Mouse (Mus musculus) telencephalon, adult 2 months (tissue): ENCODE results near the gene Evi2b.
A peak's percentile ranks its signal among the peaks of the same experiment; 100 is the strongest.

ENCODE experiments used
- DNase-seq: peaks from one replicate; pipeline ENCODE4 v3.0.0-alpha.2; 2011; ENCODE audit warnings: low read depth, low spot score

Evi2b gene

GRCm38 (mm10) chr11:79522944-79523343 lies 618 bp downstream of the Evi2b start:
- DNase-seq = no peak

DNA sequence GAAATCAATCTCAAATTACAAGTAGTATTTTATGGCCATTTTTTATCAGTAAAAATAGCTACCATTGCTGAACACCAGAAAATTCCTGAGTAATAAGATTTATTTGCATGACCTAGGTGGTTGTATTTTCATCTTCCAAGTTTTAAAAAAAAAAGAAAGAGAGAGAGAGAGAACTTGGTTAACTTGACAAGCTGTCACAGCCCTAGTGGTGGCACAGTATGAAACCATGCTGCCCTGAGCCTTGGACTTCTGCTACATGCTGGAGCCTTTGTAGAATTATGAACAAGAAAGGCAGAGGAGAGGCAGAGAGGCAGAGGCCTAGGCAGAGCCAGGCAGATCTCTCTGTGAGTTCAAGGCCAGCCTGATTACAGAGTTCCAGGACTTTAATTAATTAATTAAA lies 1.6 kb downstream of the Evi2b start:
- DNase-seq = no peak

GRCm38 (mm10) chr11:79520772-79521171 lies 2.8 kb downstream of the Evi2b start:
- no peak for DNase-seq

- peak; percentile 95 for DNase-seq
Observed at GRCm38 (mm10) chr11:79519878-79520291, 3.7 kb downstream of the Evi2b start.

DNA sequence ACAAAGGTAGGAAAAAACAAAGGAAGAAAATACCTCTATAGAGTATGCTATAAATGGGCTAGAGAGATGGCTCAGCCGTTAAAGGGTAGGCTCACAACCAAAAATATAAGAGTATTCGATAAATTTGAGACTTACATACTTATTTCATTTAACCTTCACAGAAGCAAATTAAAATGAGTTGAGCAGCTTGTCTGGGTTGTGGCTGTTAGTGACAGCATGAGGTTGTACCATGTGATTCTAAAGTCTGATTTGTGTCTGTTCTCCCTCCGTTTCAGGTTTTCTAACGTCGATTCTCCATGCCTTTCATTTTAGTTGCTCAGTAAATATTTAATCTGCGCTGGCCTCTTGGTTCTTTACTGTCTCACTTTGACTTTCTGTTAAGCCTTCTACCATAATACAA lies 4.3 kb downstream of the Evi2b start:
- DNase-seq = no peak

- DNase-seq = no peak
Observed at GRCm38 (mm10) chr11:79515798-79516197, 7.8 kb downstream of the Evi2b start.

- no peak for DNase-seq
Observed at GRCm38 (mm10) chr11:79515331-79515730, 8.2 kb downstream of the Evi2b start.

DNA sequence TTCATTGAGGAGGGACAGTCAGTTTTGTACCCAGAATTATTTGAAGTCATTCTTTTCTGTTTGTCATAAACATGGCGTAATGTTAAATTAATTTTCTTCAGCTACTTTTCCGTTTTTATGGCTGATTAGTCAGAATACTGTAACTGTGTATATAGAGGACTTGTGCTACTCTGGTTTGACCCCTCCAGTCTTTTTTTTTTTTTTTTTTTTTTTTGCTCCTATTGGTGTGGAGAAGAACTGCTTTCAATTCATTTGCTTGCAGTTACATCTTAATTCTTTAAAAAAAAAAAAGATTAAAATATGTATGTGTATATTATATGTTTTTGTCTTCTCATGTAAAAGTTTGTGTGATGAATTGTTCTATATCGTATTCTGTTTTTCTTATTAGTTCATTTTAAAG lies 11.6 kb downstream of the Evi2b start:
- DNase-seq = no peak

DNA sequence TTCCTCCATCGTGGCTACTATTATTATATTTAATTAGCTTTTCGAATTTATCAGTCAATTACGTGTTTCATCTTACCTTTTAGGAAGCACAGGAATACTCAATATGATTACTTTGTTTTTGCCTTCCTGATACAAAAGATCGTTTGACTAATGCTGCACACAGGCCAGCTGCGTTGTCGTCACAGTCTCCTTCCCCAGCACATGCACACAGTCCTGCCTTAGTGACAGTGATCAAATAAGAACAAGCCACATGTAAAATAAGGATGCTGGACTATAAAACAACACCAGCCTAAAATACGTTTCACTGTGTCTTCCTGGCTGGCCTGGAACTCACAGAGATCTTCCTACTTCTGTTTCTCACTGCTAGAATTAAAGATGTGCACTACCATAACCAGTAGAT lies 19.1 kb downstream of the Evi2b start:
- DNase-seq = no peak

DNA sequence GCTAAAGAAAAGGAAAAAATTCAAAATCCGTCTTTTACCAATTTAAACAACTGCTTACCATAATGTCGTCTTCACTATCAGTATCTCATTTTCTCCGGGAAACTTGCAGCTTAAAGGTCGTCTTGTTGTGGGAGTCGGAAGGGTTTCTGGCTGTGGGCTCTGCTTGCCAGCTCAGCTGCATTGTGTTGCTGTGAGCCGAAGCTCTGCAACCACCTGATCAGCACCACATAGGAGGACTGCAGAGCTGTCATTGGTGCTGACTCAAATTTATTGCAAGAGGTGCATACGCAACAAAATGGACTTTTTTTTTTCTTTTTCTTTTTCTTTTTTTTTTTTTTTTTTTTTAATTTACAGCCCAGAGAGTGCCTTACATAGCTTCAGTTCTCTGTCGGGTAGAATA lies 19.7 kb downstream of the Evi2b start, which contains the start of gene Omg:
TSS of gene Omg (minus strand) at position 240 of the 400 bp plus-strand sequence.
- DNase-seq = peak; percentile 94

GRCm38 (mm10) chr11:79502917-79503316 lies 20.6 kb downstream of the Evi2b start:
- DNase-seq = peak; percentile 79

GRCm38 (mm10) chr11:79494976-79495800 lies 28.4 kb downstream of the Evi2b start:
- no peak for DNase-seq

DNA sequence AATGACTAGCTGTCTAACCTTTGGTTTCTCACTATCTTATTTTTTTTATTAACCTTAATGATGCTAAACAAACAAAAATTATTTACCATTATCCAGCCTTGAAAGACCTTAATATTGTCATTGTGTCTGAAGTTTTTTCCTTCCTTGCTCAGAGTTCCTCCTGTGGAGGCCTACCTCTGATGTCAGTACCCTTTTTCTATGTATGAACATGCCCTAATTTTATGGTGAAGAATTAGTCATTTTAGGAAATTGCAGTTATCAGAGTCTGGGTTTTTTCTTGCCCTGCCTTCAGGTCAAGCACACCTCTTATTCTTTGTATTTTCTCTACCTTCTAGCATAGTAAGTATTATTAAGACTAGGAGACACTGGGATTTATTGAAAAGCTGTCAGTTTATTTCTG lies 38.8 kb downstream of the Evi2b start:
- DNase-seq = no peak

DNA sequence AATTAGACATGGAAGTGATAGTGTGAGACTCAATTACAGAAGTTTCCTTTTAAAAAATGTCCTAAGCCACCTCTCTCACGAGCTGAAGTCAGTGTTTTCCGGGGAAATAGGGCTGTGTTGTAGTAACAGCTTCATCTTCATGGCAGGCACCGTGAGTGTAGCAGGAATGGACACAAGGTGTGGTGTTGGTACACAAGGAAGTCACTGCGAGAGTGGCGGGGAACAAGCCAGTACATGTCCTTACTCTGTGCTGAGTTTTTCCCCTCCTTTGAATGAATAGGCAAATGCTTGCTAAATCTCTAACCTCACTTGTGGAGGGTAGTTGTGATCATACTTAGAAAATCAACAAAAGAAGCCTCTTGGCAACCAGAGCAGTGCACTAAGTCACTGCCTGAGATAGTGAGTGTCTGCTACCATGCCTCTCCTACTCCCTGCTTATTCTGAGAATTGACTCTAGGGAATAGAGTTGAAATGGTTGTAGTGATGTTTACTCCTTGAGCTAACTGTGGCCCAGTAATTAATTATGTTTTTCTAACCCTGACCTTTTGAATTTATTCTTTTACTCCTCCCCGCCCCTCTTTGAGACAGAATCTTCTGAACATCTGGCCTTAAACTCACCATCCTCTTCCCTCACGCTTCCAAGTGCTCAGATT lies 39.6 kb downstream of the Evi2b start:
- DNase-seq = no peak

DNA sequence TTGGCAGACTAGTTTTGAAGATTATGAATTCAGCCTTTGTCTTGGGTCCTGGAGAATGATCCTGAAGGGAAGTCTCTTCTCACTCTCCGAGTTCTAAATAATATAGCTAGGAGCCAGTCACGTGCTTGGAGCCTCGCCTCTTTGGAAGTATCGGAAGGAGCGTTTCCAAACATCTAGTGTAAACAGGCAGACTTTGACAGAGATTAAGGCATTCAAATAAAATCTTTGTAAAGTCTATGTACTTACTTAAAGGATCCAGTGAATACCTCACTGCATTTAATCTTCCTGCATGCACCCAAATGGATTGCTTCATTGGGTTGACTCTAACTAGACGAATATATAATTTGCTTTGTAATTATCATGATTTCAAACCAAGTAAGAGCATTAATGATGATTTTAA lies 40.2 kb downstream of the Evi2b start:
- no peak for DNase-seq

GRCm38 (mm10) chr11:79468097-79468496 lies 55.5 kb downstream of the Evi2b start:
- peak; percentile 55 for DNase-seq
